Mouse (Mus musculus) E14TG2a.4 (cell line): ENCODE measurements at regions not wholly inside any gene's neighbourhood (a gene's known extent, or its start where the extent isn't known, plus 50 kb on each side); places are given as distances from the start of the nearest gene placed in this dataset.

Experiments used
- CTCF ChIP-seq: conservative IDR thresholded peaks from 2 replicates; pipeline ENCODE4 v1.5.1; 2014; ENCODE audit warnings: low read length
- NANOG ChIP-seq: IDR thresholded peaks from 2 replicates; pipeline ENCODE4 v1.6.1; 2014; ENCODE audit warnings: borderline replicate concordance, low read length, mixed read lengths
- POU5F1 ChIP-seq: IDR thresholded peaks from 2 replicates; pipeline ENCODE4 v1.6.1; 2014; ENCODE audit warnings: low read length, borderline replicate concordance

DNA sequence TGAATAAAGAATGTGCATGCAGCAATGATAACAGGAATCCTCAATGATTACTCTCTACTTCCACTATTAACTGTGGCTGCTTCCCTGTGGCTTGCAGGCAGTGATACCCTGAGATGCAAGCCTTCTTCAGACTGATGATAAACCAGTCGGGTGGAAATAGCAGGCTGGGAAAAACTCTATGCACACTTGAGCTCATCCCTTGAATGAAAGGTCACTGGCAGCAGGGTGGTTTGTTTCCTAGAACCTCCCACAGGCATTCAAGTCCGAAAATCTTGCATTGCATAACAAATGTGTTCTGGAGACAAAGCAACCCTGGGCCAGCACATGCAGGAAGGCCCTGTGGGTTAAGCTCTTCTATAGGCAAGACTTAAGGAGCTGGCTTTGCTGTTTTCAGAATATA, 253.3 kb downstream of the Gm10283 start:
- no peak for TF ChIP-seq CTCF
- TF ChIP-seq NANOG: no peak
- peak; percentile 52; the same call in 1 of the 2 replicates for TF ChIP-seq POU5F1
